Mouse (Mus musculus): ENCODE measurements around the gene Rxfp2. TPM values are rescaled to one million over a fixed set of nuclear protein-coding genes. Genes with fewer than 3 reads are reported as not detected.

Gene Rxfp2
- polyA plus RNA-seq, 1 experiment, result 0.26 TPM

DNA sequence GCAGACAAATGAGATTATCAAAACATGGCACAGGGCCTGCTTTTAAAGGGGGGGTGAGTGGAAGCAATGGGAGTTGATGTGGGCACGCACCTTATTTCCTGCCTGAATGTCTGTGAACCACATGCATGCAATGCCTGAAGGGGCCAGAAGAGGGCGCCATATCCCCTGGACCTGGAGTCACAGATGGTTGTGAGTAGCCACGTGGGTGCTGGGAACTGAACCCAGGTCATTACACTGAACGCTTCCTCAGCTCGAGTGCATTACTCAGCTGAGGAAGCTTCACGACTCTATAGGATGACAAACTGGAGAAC lies 98.4 kb downstream of the Rxfp2 start:
- no peak for DNase-seq
- Histone ChIP-seq H3K4me1 (ENCODE audit: control insufficient read depth, insufficient read depth, low read length) (peaks cover 6% of the 10 kb centered on the region), H3K4me3 (replicated peaks; ENCODE audit: extremely low read depth, low read depth, low read length) (no peak overlapping the region)
- TF ChIP-seq POLR2A (IDR thresholded peaks at IDR 0.05; ENCODE audit: borderline replicate concordance, extremely low read depth, low read depth, low read length) (no peak), CTCF (IDR thresholded peaks at IDR 0.05; ENCODE audit: insufficient read depth, low read length) (peak; percentile 24; the same call in 1 of the 2 replicates)
- WGBS, result 88% methylated on average over 6 of the region's 6 CpGs

DNA sequence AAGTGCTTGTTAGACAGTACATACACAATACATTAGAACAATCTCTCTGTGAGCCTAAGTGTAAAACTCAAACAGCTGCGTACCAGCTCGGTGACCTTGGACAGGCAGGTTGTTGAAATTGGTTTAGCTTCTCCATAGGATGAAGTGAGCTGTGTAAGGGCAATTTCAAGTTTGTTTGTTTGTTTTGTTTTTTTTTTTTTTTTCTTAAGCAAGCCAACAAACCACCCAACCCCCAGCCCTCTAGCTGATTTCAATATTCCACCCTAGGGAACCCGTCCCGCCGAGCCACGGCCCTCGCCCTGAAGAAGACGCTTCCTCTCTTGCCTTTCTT lies 99.6 kb downstream of the Rxfp2 start:
- peak overlapping the region; percentile 46 for H3K4me3 ChIP-seq (replicated peaks; ENCODE audit: extremely low read depth, low read depth, low read length)
- 16% methylated on average over 8 of the region's 8 CpGs for WGBS
- no peak for DNase-seq
- H3K4me1 ChIP-seq (ENCODE audit: control insufficient read depth, insufficient read depth, low read length), result peaks cover 6% of the 10 kb centered on the region
- no peak for TF ChIP-seq CTCF (IDR thresholded peaks at IDR 0.05; ENCODE audit: insufficient read depth, low read length)
- TF ChIP-seq POLR2A (IDR thresholded peaks at IDR 0.05; ENCODE audit: borderline replicate concordance, extremely low read depth, low read depth, low read length), result no peak

DNA sequence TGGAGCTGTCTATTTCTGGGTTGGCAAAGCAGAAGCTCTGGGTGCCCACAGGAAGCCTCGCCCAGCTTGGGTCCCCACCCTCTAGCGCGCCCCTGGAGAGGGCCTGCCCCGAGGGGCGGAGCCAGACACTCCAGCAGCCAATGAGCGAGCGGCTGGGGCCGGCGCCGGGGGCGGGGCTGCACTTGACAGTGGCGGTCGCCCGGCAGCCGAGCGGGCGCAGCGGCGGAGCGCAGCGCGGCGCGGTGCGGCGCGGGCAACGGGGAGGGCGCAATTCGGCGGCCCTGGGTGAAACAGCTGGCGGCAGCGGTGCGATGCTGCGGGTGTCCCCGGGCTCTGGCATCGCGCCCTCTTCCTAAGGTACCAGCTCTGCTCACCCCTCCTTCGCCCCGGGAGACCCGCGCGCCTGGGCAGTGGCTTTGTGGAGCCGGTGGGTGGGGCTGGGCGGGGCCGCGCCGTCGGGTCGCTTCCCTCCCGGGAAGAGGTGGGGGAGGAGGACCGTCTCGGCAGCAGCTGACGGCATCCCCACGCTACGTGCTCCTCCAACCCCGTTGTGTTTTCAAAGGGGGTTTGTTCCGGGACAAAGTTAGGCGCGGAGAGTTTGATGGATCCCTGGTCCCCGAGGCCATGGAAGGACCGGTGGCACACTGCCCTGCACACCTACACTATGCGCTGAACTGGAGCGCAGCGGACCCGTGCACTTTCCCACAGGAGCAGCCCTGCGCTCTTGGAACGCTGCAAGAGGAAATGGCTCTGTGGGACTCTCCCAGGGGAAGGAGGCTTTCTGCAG lies 100.2 kb downstream of the Rxfp2 start, which contains the start of gene Fry:
TSS of gene Fry (plus strand) at position 191 of the 787 bp plus-strand sequence.
- TF ChIP-seq POLR2A (IDR thresholded peaks at IDR 0.05; ENCODE audit: borderline replicate concordance, extremely low read depth, low read depth, low read length) (no peak; the same call in 1 of the 2 replicates), CTCF (IDR thresholded peaks at IDR 0.05; ENCODE audit: insufficient read depth, low read length) (no peak)
- Histone ChIP-seq H3K4me1 (ENCODE audit: control insufficient read depth, insufficient read depth, low read length) (peaks cover 6% of the 10 kb centered on the region), H3K4me3 (replicated peaks; ENCODE audit: extremely low read depth, low read depth, low read length) (peak within 1 kb of the TSS; percentile 68)
- peak; percentile 95 for DNase-seq
- under 1% methylated on average over 66 of the region's 68 CpGs for WGBS

DNA sequence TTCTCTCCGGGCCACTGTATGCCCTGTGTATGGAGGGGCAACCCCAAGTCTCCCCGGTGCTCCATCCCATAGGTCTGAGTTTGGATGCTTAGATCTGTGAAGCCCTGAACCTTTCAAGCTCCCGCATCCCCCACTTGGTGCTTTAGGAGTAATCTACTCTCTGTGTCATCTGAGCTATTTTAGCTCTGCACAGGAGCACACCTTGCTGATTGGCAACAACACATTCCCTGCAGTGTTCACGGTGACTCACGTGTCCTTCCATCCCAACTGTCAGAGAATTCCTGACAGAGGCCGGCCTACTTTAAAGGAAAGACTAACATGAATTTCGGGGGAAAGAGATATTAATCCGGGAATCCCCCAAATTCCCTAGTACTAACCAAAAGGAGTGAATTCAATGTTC lies 102.2 kb downstream of the Rxfp2 start:
- no peak for TF ChIP-seq CTCF (IDR thresholded peaks at IDR 0.05; ENCODE audit: insufficient read depth, low read length)
- no peak for TF ChIP-seq POLR2A (IDR thresholded peaks at IDR 0.05; ENCODE audit: borderline replicate concordance, extremely low read depth, low read depth, low read length)
- Histone ChIP-seq H3K4me3 (replicated peaks; ENCODE audit: extremely low read depth, low read depth, low read length) (no peak overlapping the region), H3K4me1 (ENCODE audit: control insufficient read depth, insufficient read depth, low read length) (peaks cover 6% of the 10 kb centered on the region)
- no peak for DNase-seq
- WGBS, result 90% methylated on average over 8 of the region's 8 CpGs

DNA sequence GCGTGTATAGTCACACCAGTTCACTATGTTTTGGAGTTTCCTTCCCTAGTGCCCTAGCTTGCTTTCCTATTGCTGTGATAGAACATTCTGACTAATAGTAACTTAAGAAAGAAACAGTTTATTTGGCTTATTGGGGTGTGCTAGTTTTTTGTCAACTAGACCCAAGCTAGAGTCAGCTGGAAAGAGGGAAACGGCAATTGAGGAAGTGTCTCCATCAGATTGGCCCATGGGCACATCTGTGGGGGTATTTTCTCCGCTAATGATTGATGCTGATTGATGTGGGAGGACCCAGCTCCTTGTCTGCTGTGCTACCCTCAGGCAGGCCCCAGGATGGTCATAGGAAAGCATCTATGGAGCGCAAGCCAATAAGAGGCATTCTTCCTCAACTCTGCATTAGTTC lies 103.6 kb downstream of the Rxfp2 start:
- 83% methylated on average over 4 of the region's 4 CpGs for WGBS
- Histone ChIP-seq H3K4me1 (ENCODE audit: control insufficient read depth, insufficient read depth, low read length) (peaks cover 6% of the 10 kb centered on the region), H3K4me3 (replicated peaks; ENCODE audit: extremely low read depth, low read depth, low read length) (no peak overlapping the region)
- DNase-seq, result no peak
- TF ChIP-seq POLR2A (IDR thresholded peaks at IDR 0.05; ENCODE audit: borderline replicate concordance, extremely low read depth, low read depth, low read length) (no peak), CTCF (IDR thresholded peaks at IDR 0.05; ENCODE audit: insufficient read depth, low read length) (no peak)

DNA sequence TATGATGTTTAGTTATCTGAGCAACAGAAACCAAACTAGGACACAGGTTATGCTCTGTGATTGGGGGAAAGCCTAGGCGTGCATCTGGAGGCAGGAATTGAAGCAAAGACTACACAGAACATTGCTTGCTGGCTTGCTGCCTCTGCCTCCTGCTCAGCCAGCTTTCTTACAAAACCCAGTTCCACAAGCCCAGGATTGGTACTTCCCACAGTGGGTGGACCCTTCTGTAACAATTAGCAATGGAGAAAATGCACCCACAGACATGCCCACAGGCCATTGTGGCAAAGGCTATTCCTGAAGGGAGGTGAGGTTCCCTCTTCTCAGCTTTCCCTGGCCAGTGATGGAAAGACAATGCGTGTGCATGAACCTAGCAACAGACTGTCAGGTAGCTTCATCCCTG lies 104.1 kb downstream of the Rxfp2 start:
- 82% methylated on average over 2 of the region's 2 CpGs for WGBS
- Histone ChIP-seq H3K4me1 (ENCODE audit: control insufficient read depth, insufficient read depth, low read length) (peaks cover 6% of the 10 kb centered on the region), H3K4me3 (replicated peaks; ENCODE audit: extremely low read depth, low read depth, low read length) (no peak overlapping the region)
- no peak for TF ChIP-seq POLR2A (IDR thresholded peaks at IDR 0.05; ENCODE audit: borderline replicate concordance, extremely low read depth, low read depth, low read length)
- no peak for TF ChIP-seq CTCF (IDR thresholded peaks at IDR 0.05; ENCODE audit: insufficient read depth, low read length)
- DNase-seq, result no peak

DNA sequence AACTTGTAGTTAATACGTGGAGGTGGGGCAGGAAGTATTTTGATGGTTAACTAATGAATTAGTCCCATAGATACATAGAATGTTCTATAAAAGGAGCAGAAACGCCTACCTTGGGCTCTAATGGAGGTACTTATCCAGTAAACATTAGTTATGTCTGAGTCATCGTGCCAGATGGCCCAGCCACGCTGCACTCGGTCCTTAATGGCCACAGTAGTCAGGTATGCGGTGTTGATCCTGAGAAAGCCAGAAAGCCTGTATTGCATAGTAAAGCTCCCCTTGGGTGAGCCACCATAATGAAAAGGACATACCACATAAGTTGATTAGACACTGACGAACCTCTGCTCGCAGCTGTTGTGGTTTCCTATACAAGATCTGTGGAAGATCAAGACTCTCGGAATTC lies 107.4 kb downstream of the Rxfp2 start:
- 81% methylated on average over 9 of the region's 9 CpGs for WGBS

DNA sequence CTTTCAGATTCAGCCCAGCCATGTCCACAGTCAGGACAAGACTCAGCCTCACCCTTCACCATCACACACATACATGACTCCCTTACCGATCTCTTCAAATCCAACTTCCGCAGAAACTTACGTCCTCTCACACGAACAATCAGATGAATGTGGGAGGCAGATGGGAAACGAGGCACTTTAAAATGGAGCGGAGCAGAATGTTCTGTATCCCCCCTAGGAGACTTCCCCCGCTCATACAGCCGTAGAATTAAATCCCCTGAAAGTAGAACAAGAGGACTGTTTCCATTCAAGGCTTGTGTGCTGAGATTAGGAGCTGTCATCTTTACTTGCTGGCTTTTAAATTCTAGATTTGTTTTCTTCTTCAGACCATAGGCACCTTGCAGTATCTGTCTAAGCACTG lies 110.0 kb downstream of the Rxfp2 start:
- Histone ChIP-seq H3K4me3 (replicated peaks; ENCODE audit: extremely low read depth, low read depth, low read length) (no peak overlapping the region), H3K4me1 (ENCODE audit: control insufficient read depth, insufficient read depth, low read length) (no peaks in the 10 kb centered on the region)
- TF ChIP-seq POLR2A (IDR thresholded peaks at IDR 0.05; ENCODE audit: borderline replicate concordance, extremely low read depth, low read depth, low read length) (no peak), CTCF (IDR thresholded peaks at IDR 0.05; ENCODE audit: insufficient read depth, low read length) (no peak)
- 85% methylated on average over 8 of the region's 8 CpGs for WGBS
- no peak for DNase-seq

More for the DNA sequence above, 107.4 kb downstream of the Rxfp2 start:
- H3K4me3 ChIP-seq (replicated peaks; ENCODE audit: extremely low read depth, low read depth, low read length), result no peak overlapping the region
- no peak for DNase-seq
- TF ChIP-seq CTCF (IDR thresholded peaks at IDR 0.05; ENCODE audit: insufficient read depth, low read length) (no peak), POLR2A (IDR thresholded peaks at IDR 0.05; ENCODE audit: borderline replicate concordance, extremely low read depth, low read depth, low read length) (no peak)
- H3K4me1 ChIP-seq (ENCODE audit: control insufficient read depth, insufficient read depth, low read length), result no peaks in the 10 kb centered on the region

DNA sequence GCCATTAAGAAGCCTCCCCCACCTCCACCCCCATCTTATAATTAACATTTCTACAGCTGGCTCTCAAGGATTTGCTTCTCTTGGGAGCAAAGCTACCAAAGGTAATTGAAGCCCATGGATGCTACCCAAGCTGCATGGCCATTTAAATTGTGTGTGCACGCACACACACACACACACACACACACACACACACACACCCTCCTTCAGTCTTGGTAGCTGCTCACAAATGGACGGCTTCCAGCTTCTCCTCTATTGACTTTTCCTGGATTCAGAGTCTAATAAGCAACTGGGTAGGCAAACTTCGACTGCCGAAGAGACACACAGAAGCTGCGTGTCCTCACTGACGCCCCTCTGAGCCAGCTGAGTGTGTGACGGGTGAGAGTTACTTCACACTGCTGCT lies 111.7 kb downstream of the Rxfp2 start:
- TF ChIP-seq POLR2A (IDR thresholded peaks at IDR 0.05; ENCODE audit: borderline replicate concordance, extremely low read depth, low read depth, low read length) (no peak), CTCF (IDR thresholded peaks at IDR 0.05; ENCODE audit: insufficient read depth, low read length) (no peak)
- no peak overlapping the region for H3K4me3 ChIP-seq (replicated peaks; ENCODE audit: extremely low read depth, low read depth, low read length)
- DNase-seq, result no peak
- no peaks in the 10 kb centered on the region for H3K4me1 ChIP-seq (ENCODE audit: control insufficient read depth, insufficient read depth, low read length)
- 70% methylated on average over 7 of the region's 7 CpGs for WGBS

DNA sequence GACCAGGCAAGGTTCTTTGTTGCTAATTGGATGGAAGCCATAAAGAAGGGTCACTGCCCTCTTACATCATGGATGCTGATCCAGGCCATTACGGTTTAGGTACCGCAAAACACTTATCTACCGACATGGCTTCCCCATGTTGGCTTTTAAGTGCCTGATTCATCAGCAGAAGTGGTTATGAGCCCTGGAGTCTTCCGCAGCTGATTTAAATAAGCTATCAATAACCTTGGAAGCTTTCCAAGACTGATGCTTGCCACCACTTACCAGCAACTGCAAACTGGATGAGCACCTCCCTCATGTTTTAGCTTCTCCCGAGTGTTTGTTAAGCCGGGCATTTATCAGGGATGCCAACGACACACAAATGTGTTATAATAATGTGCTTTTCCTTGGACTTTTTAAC lies 112.7 kb downstream of the Rxfp2 start:
- TF ChIP-seq CTCF (IDR thresholded peaks at IDR 0.05; ENCODE audit: insufficient read depth, low read length), result no peak
- TF ChIP-seq POLR2A (IDR thresholded peaks at IDR 0.05; ENCODE audit: borderline replicate concordance, extremely low read depth, low read depth, low read length), result no peak
- WGBS, result 77% methylated on average over 7 of the region's 7 CpGs
- H3K4me1 ChIP-seq (ENCODE audit: control insufficient read depth, insufficient read depth, low read length), result no peaks in the 10 kb centered on the region
- H3K4me3 ChIP-seq (replicated peaks; ENCODE audit: extremely low read depth, low read depth, low read length), result no peak overlapping the region
- no peak for DNase-seq

Other genes starting within 250 kb of the Rxfp2 start
- 37.0 and 39.3 TPM in 2 replicates for gene Fry, start 100.0 kb downstream of the Rxfp2 start, polyA plus RNA-seq (2012; rRNA removed)